ENCODE assay signal across 1 mouse cellular context in genomic region chr3:133541000-133541399, GRCm38 (mm10).
TF ChIP-seq lines count a peak whose summit lies in the region.

No protein-coding gene starts in this region.

TF ChIP-seq in CH12.LX, 34 proteins besides CTCF, POLR2A, EP300 and RAD21 (continued from another document):
- TF ChIP-seq TCF12 (IDR thresholded peaks at IDR 0.05; ENCODE audit: low read depth, low read length) (0 out of 2 replicates have a peak, but pooled peaks have one; percentile 39), UBTF (IDR thresholded peaks at IDR 0.05; ENCODE audit: low read depth, low read length) (no peak), IRF4 (IDR thresholded peaks at IDR 0.05; ENCODE audit: low read depth, low read length) (no peak), ZNF384 (IDR thresholded peaks at IDR 0.05; ENCODE audit: low read depth, low read length) (no peak), MAZ (IDR thresholded peaks at IDR 0.05; ENCODE audit: low read depth, low read length) (no peak), TBP (conservative IDR thresholded peaks at IDR 0.05; ENCODE audit: low read depth, low read length) (0 out of 2 replicates have a peak, but pooled peaks have one; percentile 25), HCFC1 (IDR thresholded peaks at IDR 0.05; ENCODE audit: low read depth, low read length) (no peak), BHLHE40 (IDR thresholded peaks at IDR 0.05; ENCODE audit: low read depth, low read length) (peak; percentile 40; the same call in 1 of the 2 replicates), USF1 (IDR thresholded peaks at IDR 0.05; ENCODE audit: low read depth, low read length) (no peak), MYC (IDR thresholded peaks at IDR 0.05; ENCODE audit: low read depth, low read length) (peak; percentile 74; the same call in 1 of the 2 replicates), ZC3H11A (IDR thresholded peaks at IDR 0.05; ENCODE audit: low read depth, low read length) (no peak), MAFK (IDR thresholded peaks at IDR 0.05; ENCODE audit: insufficient replicate concordance, low read length) (0 out of 2 replicates have a peak, but pooled peaks have one; percentile 3), JUN (IDR thresholded peaks at IDR 0.05; ENCODE audit: insufficient read depth, low read depth, low read length) (no peak), SIN3A (IDR thresholded peaks at IDR 0.05; ENCODE audit: low read length) (peak; percentile 76; the same call in 1 of the 2 replicates), KAT2A (IDR thresholded peaks at IDR 0.05; ENCODE audit: insufficient replicate concordance, low read length) (0 out of 2 replicates have a peak, but pooled peaks have one; percentile 40), CHD1 (IDR thresholded peaks at IDR 0.05; ENCODE audit: low read depth, low read length) (no peak; the same call in 1 of the 2 replicates), SMC3 (IDR thresholded peaks at IDR 0.05; ENCODE audit: low read depth, low read length) (no peak), POLR2AphosphoS2 (IDR thresholded peaks at IDR 0.05; ENCODE audit: low read depth, low read length) (no peak; the same call in 1 of the 2 replicates), USF2 (conservative IDR thresholded peaks at IDR 0.05; ENCODE audit: low read depth, low read length) (no peak), GABPA (IDR thresholded peaks at IDR 0.05; ENCODE audit: insufficient replicate concordance, low read depth, low read length) (no peak), CHD2 (IDR thresholded peaks at IDR 0.05; ENCODE audit: low read length) (peak; percentile 45; the same call in 1 of the 2 replicates), ZMIZ1 (IDR thresholded peaks at IDR 0.05; ENCODE audit: low read depth, low read length) (0 out of 2 replicates have a peak, but pooled peaks have one; percentile 54), NRF1 (IDR thresholded peaks at IDR 0.05; ENCODE audit: low read depth, low read length) (no peak), JUND (conservative IDR thresholded peaks at IDR 0.05; ENCODE audit: low read depth, low read length) (no peak), ETS1 (conservative IDR thresholded peaks at IDR 0.05; ENCODE audit: low read depth, low read length) (peak; percentile 23; the same call in 1 of the 2 replicates), ZKSCAN1 (IDR thresholded peaks at IDR 0.05; ENCODE audit: borderline replicate concordance, low read depth, low read length) (no peak), ELF1 (IDR thresholded peaks at IDR 0.05; ENCODE audit: low read depth, low read length) (0 out of 2 replicates have a peak, but pooled peaks have one; percentile 19), MEF2A (IDR thresholded peaks at IDR 0.05; ENCODE audit: borderline replicate concordance, low read depth, low read length) (no peak), PAX5 (IDR thresholded peaks at IDR 0.05; ENCODE audit: low read length) (no peak), E2F4 (IDR thresholded peaks at IDR 0.05; ENCODE audit: insufficient replicate concordance, low read depth, low read length) (no peak)
